Mouse (Mus musculus): ENCODE data around the gene Ppp4r1. TPM values are rescaled to one million over a fixed set of nuclear protein-coding genes. Genes with fewer than 3 reads are reported as not detected.

Gene Ppp4r1
- polyA plus RNA-seq, 1 experiment from 2014 or later, result 50.3 TPM

GRCm38 (mm10) chr17:65748997-65749396, 33.4 kb upstream of the Ppp4r1 start:
- H3K4me3 ChIP-seq, result no peak overlapping the region
- no peak overlapping the region for H3K9ac ChIP-seq
- H3K4me1 ChIP-seq, result no peaks in the 10 kb centered on the region
- no peak overlapping the region for H3K4me2 ChIP-seq (replicated peaks)
- 86% methylated on average over 6 of the region's 6 CpGs for WGBS
- peaks cover 23% of the 10 kb centered on the region for H3K36me3 ChIP-seq
- H3K9me3 ChIP-seq, result peaks cover 12% of the 10 kb centered on the region
- no peaks in the 10 kb centered on the region for H3K27me3 ChIP-seq
- ATAC-seq (ENCODE audit: low FRiP score, low read depth), result no peak
- H3K27ac ChIP-seq, result no peak overlapping the region

GRCm38 (mm10) chr17:65749803-65750202, 32.6 kb upstream of the Ppp4r1 start:
- Histone ChIP-seq H3K4me3 (no peak overlapping the region), H3K4me1 (no peaks in the 10 kb centered on the region), H3K9ac (no peak overlapping the region), H3K27ac (no peak overlapping the region), H3K9me3 (peaks cover 14% of the 10 kb centered on the region), H3K36me3 (peaks cover 20% of the 10 kb centered on the region), H3K4me2 (replicated peaks) (no peak overlapping the region), H3K27me3 (no peaks in the 10 kb centered on the region)
- ATAC-seq (ENCODE audit: low FRiP score, low read depth), result no peak
- 91% methylated on average over 7 of the region's 7 CpGs for WGBS

- no peak overlapping the region for H3K27ac ChIP-seq
- no peaks in the 10 kb centered on the region for H3K4me1 ChIP-seq
- no peak overlapping the region for H3K9ac ChIP-seq
- H3K4me3 ChIP-seq, result no peak overlapping the region
- H3K9me3 ChIP-seq, result peaks cover 17% of the 10 kb centered on the region
- H3K27me3 ChIP-seq, result no peaks in the 10 kb centered on the region
- H3K4me2 ChIP-seq (replicated peaks), result no peak overlapping the region
- peaks cover 21% of the 10 kb centered on the region for H3K36me3 ChIP-seq
- no peak for ATAC-seq (ENCODE audit: low FRiP score, low read depth)
Measured at GRCm38 (mm10) chr17:65750301-65750700, 32.1 kb upstream of the Ppp4r1 start.

- peaks cover 21% of the 10 kb centered on the region for H3K36me3 ChIP-seq
- H3K27ac ChIP-seq, result no peak overlapping the region
- H3K4me3 ChIP-seq, result no peak overlapping the region
- no peaks in the 10 kb centered on the region for H3K4me1 ChIP-seq
- H3K9ac ChIP-seq, result no peak overlapping the region
- H3K27me3 ChIP-seq, result no peaks in the 10 kb centered on the region
- peaks cover 20% of the 10 kb centered on the region for H3K9me3 ChIP-seq
- no peak for ATAC-seq (ENCODE audit: low FRiP score, low read depth)
- H3K4me2 ChIP-seq (replicated peaks), result no peak overlapping the region
- 93% methylated on average over 6 of the region's 6 CpGs for WGBS
Measured at GRCm38 (mm10) chr17:65753130-65753529, 29.2 kb upstream of the Ppp4r1 start.

GRCm38 (mm10) chr17:65755857-65756256, 26.5 kb upstream of the Ppp4r1 start:
- WGBS, result 95% methylated on average over 3 of the region's 3 CpGs
- no peak overlapping the region for H3K4me3 ChIP-seq
- no peaks in the 10 kb centered on the region for H3K27me3 ChIP-seq
- H3K9ac ChIP-seq, result no peak overlapping the region
- H3K4me1 ChIP-seq, result no peaks in the 10 kb centered on the region
- H3K9me3 ChIP-seq, result peaks cover 17% of the 10 kb centered on the region
- ATAC-seq (ENCODE audit: low FRiP score, low read depth), result no peak
- no peak overlapping the region for H3K27ac ChIP-seq
- no peak overlapping the region for H3K4me2 ChIP-seq (replicated peaks)
- H3K36me3 ChIP-seq, result peaks cover 30% of the 10 kb centered on the region

GRCm38 (mm10) chr17:65757150-65757549, 25.2 kb upstream of the Ppp4r1 start:
- WGBS, result 75% methylated on average over 6 of the region's 6 CpGs
- Histone ChIP-seq H3K9me3 (peaks cover 17% of the 10 kb centered on the region), H3K4me1 (no peaks in the 10 kb centered on the region), H3K9ac (no peak overlapping the region), H3K36me3 (peaks cover 30% of the 10 kb centered on the region), H3K27me3 (no peaks in the 10 kb centered on the region), H3K27ac (no peak overlapping the region), H3K4me3 (no peak overlapping the region), H3K4me2 (replicated peaks) (no peak overlapping the region)
- no peak; the same call in 1 of the 2 replicates for ATAC-seq (ENCODE audit: low FRiP score, low read depth)

GRCm38 (mm10) chr17:65763221-65763620, 19.2 kb upstream of the Ppp4r1 start:
- Histone ChIP-seq H3K9ac (no peak overlapping the region), H3K27me3 (no peaks in the 10 kb centered on the region), H3K36me3 (peaks cover 20% of the 10 kb centered on the region), H3K27ac (no peak overlapping the region), H3K9me3 (no peaks in the 10 kb centered on the region), H3K4me3 (no peak overlapping the region), H3K4me2 (replicated peaks) (no peak overlapping the region), H3K4me1 (peaks cover under 1% of the 10 kb centered on the region; the same call in 1 of the 2 replicates)
- ATAC-seq (ENCODE audit: low FRiP score, low read depth), result no peak
- WGBS, result 96% methylated on average over 14 of the region's 14 CpGs

GRCm38 (mm10) chr17:65768486-65768885, 13.9 kb upstream of the Ppp4r1 start:
- no peak overlapping the region for H3K9ac ChIP-seq
- H3K27ac ChIP-seq, result no peak overlapping the region
- no peak for ATAC-seq (ENCODE audit: low FRiP score, low read depth)
- H3K27me3 ChIP-seq, result no peaks in the 10 kb centered on the region
- H3K9me3 ChIP-seq, result no peaks in the 10 kb centered on the region
- no peak overlapping the region for H3K4me2 ChIP-seq (replicated peaks)
- peaks cover 23% of the 10 kb centered on the region for H3K4me1 ChIP-seq
- no peak overlapping the region for H3K4me3 ChIP-seq
- peaks cover 5% of the 10 kb centered on the region; the same call in 1 of the 2 replicates for H3K36me3 ChIP-seq
- 72% methylated on average over 5 of the region's 5 CpGs for WGBS

GRCm38 (mm10) chr17:65770982-65771915, 11.1 kb upstream of the Ppp4r1 start:
- Histone ChIP-seq H3K27me3 (no peaks in the 10 kb centered on the region), H3K9ac (peak overlapping the region; percentile 83), H3K4me3 (peak overlapping the region; percentile 62), H3K27ac (no peak overlapping the region), H3K4me2 (replicated peaks) (peak overlapping the region; percentile 85), H3K9me3 (no peaks in the 10 kb centered on the region), H3K4me1 (peaks cover 23% of the 10 kb centered on the region), H3K36me3 (peaks cover 4% of the 10 kb centered on the region; the same call in 1 of the 2 replicates)
- 20% methylated on average over 17 of the region's 17 CpGs for WGBS
- ATAC-seq (ENCODE audit: low FRiP score, low read depth), result no peak

- no peaks in the 10 kb centered on the region for H3K9me3 ChIP-seq
- no peaks in the 10 kb centered on the region for H3K36me3 ChIP-seq
- H3K27me3 ChIP-seq, result no peaks in the 10 kb centered on the region
- peak; percentile 83 for ATAC-seq (ENCODE audit: low FRiP score, low read depth)
- peak within 1 kb of the TSS; percentile 49; the same call in 1 of the 2 replicates for H3K27ac ChIP-seq
- H3K4me3 ChIP-seq, result peak within 1 kb of the TSS; percentile 62
- peak within 1 kb of the TSS; percentile 85 for H3K4me2 ChIP-seq (replicated peaks)
- WGBS, result under 1% methylated on average over 63 of the region's 75 CpGs
- H3K4me1 ChIP-seq, result peaks cover 23% of the 10 kb centered on the region
- peak within 1 kb of the TSS; percentile 83 for H3K9ac ChIP-seq
Measured at GRCm38 (mm10) chr17:65771951-65772934, 10.1 kb upstream of the Ppp4r1 start, which contains the start of gene Rab31. TSS of gene Rab31 (minus strand) at chr17:65772752.

GRCm38 (mm10) chr17:65773617-65774016, 8.8 kb upstream of the Ppp4r1 start:
- H3K36me3 ChIP-seq, result no peaks in the 10 kb centered on the region
- H3K4me1 ChIP-seq, result peaks cover 19% of the 10 kb centered on the region
- H3K4me2 ChIP-seq (replicated peaks), result no peak overlapping the region
- no peak for ATAC-seq (ENCODE audit: low FRiP score, low read depth)
- H3K9ac ChIP-seq, result no peak overlapping the region; the same call in 1 of the 2 replicates
- no peak overlapping the region for H3K27ac ChIP-seq
- WGBS, result 58% methylated on average over 4 of the region's 4 CpGs
- no peaks in the 10 kb centered on the region for H3K9me3 ChIP-seq
- H3K27me3 ChIP-seq, result no peaks in the 10 kb centered on the region
- no peak overlapping the region for H3K4me3 ChIP-seq

- H3K9me3 ChIP-seq, result no peaks in the 10 kb centered on the region
- H3K4me1 ChIP-seq, result peaks cover 11% of the 10 kb centered on the region
- H3K9ac ChIP-seq, result no peak overlapping the region
- H3K27me3 ChIP-seq, result no peaks in the 10 kb centered on the region
- no peaks in the 10 kb centered on the region for H3K36me3 ChIP-seq
- ATAC-seq (ENCODE audit: low FRiP score, low read depth), result no peak
- WGBS, result 44% methylated on average over 7 of the region's 7 CpGs
- no peak overlapping the region for H3K4me3 ChIP-seq
- H3K4me2 ChIP-seq (replicated peaks), result no peak overlapping the region
- H3K27ac ChIP-seq, result no peak overlapping the region
Measured at GRCm38 (mm10) chr17:65774439-65774838, 7.9 kb upstream of the Ppp4r1 start.

Measured in limb, embryonic 13.5 days (tissue).